Mouse (Mus musculus): ENCODE results near the gene Dscaml1. TPM values are rescaled to one million over a fixed set of nuclear protein-coding genes. Genes with fewer than 3 reads are reported as not detected.
A peak's percentile ranks its signal among the peaks of the same experiment; 100 is the strongest.

Dscaml1 gene
- polyA plus RNA-seq, 1 experiment from 2014 or later, result 0.24 TPM

- no peaks in the 10 kb centered on the region for H3K9me3 ChIP-seq (replicated peaks; ENCODE audit: low read length)
- no peak for TF ChIP-seq CTCF (IDR thresholded peaks at IDR 0.05; ENCODE audit: low read depth)
- ATAC-seq (replicated peaks; ENCODE audit: low FRiP score, low read depth) (no peak), DNase-seq (ENCODE audit: low spot score) (no peak)
- 88% methylated on average over 5 of the region's 5 CpGs for WGBS
- H3K27ac ChIP-seq, result no peak overlapping the region
- H3K27me3 ChIP-seq (ENCODE audit: insufficient read depth, low read length), result no peaks in the 10 kb centered on the region
- H3K9ac ChIP-seq (ENCODE audit: low read depth, low read length), result no peak overlapping the region
- no peaks in the 10 kb centered on the region for H3K36me3 ChIP-seq (ENCODE audit: insufficient read depth, low read length)
- H3K4me3 ChIP-seq (replicated peaks; ENCODE audit: low read depth, low read length), result no peak overlapping the region
- no peaks in the 10 kb centered on the region for H3K4me1 ChIP-seq (replicated peaks; ENCODE audit: insufficient read depth, low read length)
- no peak overlapping the region for H3K4me2 ChIP-seq (ENCODE audit: low read length)
These were observed 305.4 kb downstream of the Dscaml1 start for GRCm38 (mm10) chr9:45731851-45732250.

GRCm38 (mm10) chr9:45733246-45733645 lies 306.8 kb downstream of the Dscaml1 start:
- no peaks in the 10 kb centered on the region for H3K36me3 ChIP-seq (ENCODE audit: insufficient read depth, low read length)
- no peak for TF ChIP-seq CTCF (IDR thresholded peaks at IDR 0.05; ENCODE audit: low read depth)

DNA sequence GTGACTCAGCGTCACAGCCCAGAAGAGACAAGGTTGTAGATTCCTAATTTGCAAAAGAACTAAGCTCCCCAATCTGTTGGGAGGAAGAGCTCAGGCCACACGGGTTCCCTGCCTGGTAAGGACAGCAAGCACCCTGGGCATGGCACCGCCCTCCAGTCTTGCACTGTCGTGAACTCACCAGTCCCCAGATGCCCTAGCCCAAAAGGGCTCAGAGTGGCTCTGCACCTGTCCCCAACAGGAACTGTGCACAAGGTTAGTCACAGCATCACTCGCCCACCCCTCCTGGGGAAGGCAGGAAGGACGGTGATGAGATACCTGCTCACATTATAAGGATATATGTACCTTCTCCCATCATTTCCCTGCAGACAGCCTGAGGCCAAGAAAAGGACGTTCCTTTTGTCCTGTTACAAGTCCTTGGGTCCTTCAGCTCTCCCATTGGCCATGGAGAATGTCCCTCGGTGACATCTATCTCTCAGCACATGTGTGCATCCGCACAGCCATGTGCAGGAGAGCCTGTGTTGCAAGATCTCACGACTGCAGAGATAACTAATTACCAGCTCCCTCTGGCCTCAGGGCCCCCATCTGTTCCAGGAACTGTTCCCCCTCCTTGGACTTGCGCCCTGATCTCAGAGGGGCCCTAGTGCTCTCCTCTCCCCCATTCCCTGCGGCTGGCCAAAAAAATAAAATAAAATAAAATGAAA lies 312.7 kb downstream of the Dscaml1 start:
- ATAC-seq (replicated peaks; ENCODE audit: low FRiP score, low read depth), result no peak
- Histone ChIP-seq H3K4me1 (replicated peaks; ENCODE audit: insufficient read depth, low read length) (no peaks in the 10 kb centered on the region), H3K9ac (ENCODE audit: low read depth, low read length) (no peak overlapping the region), H3K36me3 (ENCODE audit: insufficient read depth, low read length) (no peaks in the 10 kb centered on the region), H3K27ac (no peak overlapping the region), H3K9me3 (replicated peaks; ENCODE audit: low read length) (no peaks in the 10 kb centered on the region), H3K4me2 (ENCODE audit: low read length) (no peak overlapping the region), H3K4me3 (replicated peaks; ENCODE audit: low read depth, low read length) (no peak overlapping the region), H3K27me3 (ENCODE audit: insufficient read depth, low read length) (no peaks in the 10 kb centered on the region)
- DNase-seq (ENCODE audit: low spot score), result no peak
- no peak for TF ChIP-seq CTCF (IDR thresholded peaks at IDR 0.05; ENCODE audit: low read depth)
- WGBS, result 64% methylated on average over 12 of the region's 12 CpGs

More at GRCm38 (mm10) chr9:45733246-45733645, 306.8 kb downstream of the Dscaml1 start:
- WGBS, result 62% methylated on average over 6 of the region's 6 CpGs
- no peak for DNase-seq (ENCODE audit: low spot score)
- no peak overlapping the region for H3K9ac ChIP-seq (ENCODE audit: low read depth, low read length)
- H3K4me2 ChIP-seq (ENCODE audit: low read length), result no peak overlapping the region
- H3K4me1 ChIP-seq (replicated peaks; ENCODE audit: insufficient read depth, low read length), result no peaks in the 10 kb centered on the region
- no peak overlapping the region for H3K27ac ChIP-seq
- H3K4me3 ChIP-seq (replicated peaks; ENCODE audit: low read depth, low read length), result no peak overlapping the region
- no peak for ATAC-seq (replicated peaks; ENCODE audit: low FRiP score, low read depth)
- no peaks in the 10 kb centered on the region for H3K9me3 ChIP-seq (replicated peaks; ENCODE audit: low read length)
- no peaks in the 10 kb centered on the region for H3K27me3 ChIP-seq (ENCODE audit: insufficient read depth, low read length)

DNA sequence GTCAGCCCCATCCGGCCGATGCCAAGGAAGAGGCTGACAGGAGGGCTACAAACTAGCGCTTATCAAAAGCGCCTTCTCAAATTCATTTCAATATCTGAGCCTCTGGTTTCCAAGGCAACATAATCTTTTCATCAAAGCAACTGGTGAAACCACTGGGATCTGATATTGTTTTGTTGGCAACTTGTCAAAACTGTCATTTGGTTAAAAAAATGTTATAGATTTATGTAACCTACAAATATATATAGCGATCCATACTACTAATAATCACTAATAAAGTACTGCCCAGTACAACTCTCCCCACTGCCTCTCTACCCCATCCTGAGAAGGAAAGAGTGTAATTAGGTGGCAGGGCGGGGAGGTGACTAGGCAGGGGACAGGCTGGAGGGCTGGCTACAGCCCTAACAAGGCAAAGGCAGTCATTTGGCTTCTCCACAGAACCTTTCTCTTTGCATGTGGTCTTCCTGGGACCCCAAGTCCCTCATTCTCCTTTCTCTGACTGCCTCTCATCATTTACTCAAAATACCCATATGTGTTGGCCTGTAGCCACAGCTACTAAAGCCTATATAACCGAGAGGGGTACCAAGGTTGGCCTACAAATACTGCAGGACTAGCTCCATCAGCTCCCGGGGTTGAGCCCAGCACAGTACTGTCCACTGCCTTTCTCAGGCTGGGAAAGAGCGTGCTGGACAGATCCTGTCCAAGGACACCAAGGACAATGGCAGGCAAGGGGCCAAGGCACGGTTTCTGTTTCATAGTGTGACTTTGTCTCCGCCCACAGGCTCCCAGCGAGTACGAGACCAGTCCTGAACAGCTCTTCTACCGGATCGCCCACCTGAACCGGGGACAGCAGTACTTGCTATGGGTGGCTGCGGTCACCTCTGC lies 313.5 kb downstream of the Dscaml1 start:
- peak; percentile 70 for DNase-seq (ENCODE audit: low spot score)
- 56% methylated on average over 17 of the region's 17 CpGs for WGBS
- 0 out of 2 replicates have a peak, but pooled peaks have one; percentile 40 for ATAC-seq (replicated peaks; ENCODE audit: low FRiP score, low read depth)
- Histone ChIP-seq H3K9ac (ENCODE audit: low read depth, low read length) (no peak overlapping the region), H3K27ac (no peak overlapping the region), H3K4me1 (replicated peaks; ENCODE audit: insufficient read depth, low read length) (no peaks in the 10 kb centered on the region), H3K27me3 (ENCODE audit: insufficient read depth, low read length) (no peaks in the 10 kb centered on the region), H3K4me3 (replicated peaks; ENCODE audit: low read depth, low read length) (no peak overlapping the region), H3K9me3 (replicated peaks; ENCODE audit: low read length) (no peaks in the 10 kb centered on the region), H3K36me3 (ENCODE audit: insufficient read depth, low read length) (no peaks in the 10 kb centered on the region), H3K4me2 (ENCODE audit: low read length) (no peak overlapping the region)
- TF ChIP-seq CTCF (IDR thresholded peaks at IDR 0.05; ENCODE audit: low read depth), result no peak

DNA sequence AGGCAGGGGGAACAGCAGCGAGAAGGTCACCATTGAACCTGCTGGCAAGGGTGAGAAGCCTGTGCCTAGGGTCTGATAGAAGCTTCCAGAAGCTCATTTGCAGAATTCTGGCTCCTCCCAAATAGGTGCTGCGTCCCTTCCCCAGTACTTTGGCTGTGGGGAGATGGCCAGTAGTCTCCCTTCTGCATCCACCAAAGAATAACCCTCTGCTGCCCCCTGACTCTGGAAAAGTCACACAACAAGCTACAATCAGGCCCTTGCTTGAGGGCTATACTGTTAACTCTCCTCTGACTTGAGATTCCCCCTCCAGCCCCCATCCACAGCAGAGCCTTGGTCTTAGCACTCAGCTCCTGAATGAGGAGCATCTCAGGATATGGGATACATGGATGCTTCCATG lies 314.2 kb downstream of the Dscaml1 start:
- peak; percentile 51 for DNase-seq (ENCODE audit: low spot score)
- Histone ChIP-seq H3K9ac (ENCODE audit: low read depth, low read length) (no peak overlapping the region), H3K4me3 (replicated peaks; ENCODE audit: low read depth, low read length) (no peak overlapping the region), H3K4me1 (replicated peaks; ENCODE audit: insufficient read depth, low read length) (no peaks in the 10 kb centered on the region), H3K4me2 (ENCODE audit: low read length) (no peak overlapping the region), H3K36me3 (ENCODE audit: insufficient read depth, low read length) (no peaks in the 10 kb centered on the region), H3K27ac (no peak overlapping the region), H3K9me3 (replicated peaks; ENCODE audit: low read length) (no peaks in the 10 kb centered on the region), H3K27me3 (ENCODE audit: insufficient read depth, low read length) (no peaks in the 10 kb centered on the region)
- 48% methylated on average over 2 of the region's 2 CpGs for WGBS
- ATAC-seq (replicated peaks; ENCODE audit: low FRiP score, low read depth), result no peak
- TF ChIP-seq CTCF (IDR thresholded peaks at IDR 0.05; ENCODE audit: low read depth), result peak; percentile 64

GRCm38 (mm10) chr9:45745451-45745850 lies 319.0 kb downstream of the Dscaml1 start:
- Histone ChIP-seq H3K9me3 (replicated peaks; ENCODE audit: low read length) (no peaks in the 10 kb centered on the region), H3K4me3 (replicated peaks; ENCODE audit: low read depth, low read length) (no peak overlapping the region), H3K36me3 (ENCODE audit: insufficient read depth, low read length) (no peaks in the 10 kb centered on the region), H3K9ac (ENCODE audit: low read depth, low read length) (no peak overlapping the region), H3K4me1 (replicated peaks; ENCODE audit: insufficient read depth, low read length) (no peaks in the 10 kb centered on the region), H3K27me3 (ENCODE audit: insufficient read depth, low read length) (no peaks in the 10 kb centered on the region), H3K4me2 (ENCODE audit: low read length) (no peak overlapping the region), H3K27ac (no peak overlapping the region)
- no peak for TF ChIP-seq CTCF (IDR thresholded peaks at IDR 0.05; ENCODE audit: low read depth)
- 26% methylated on average over 7 of the region's 7 CpGs for WGBS
- ATAC-seq (replicated peaks; ENCODE audit: low FRiP score, low read depth), result no peak
- peak; percentile 21 for DNase-seq (ENCODE audit: low spot score)
